Mouse (Mus musculus): ENCODE measurements at regions not wholly inside any gene's neighbourhood (a gene's known extent, or its start where the extent isn't known, plus 50 kb on each side); places are given as distances from the start of the nearest gene placed in this dataset.

- DNase-seq (ENCODE audit: low spot score in 2 of 2) = peak in 1 of 2 experiments; percentile 46
These were observed 264.0 kb upstream of the Cadm1 start for GRCm38 (mm10) chr9:47265946-47266490.

GRCm38 (mm10) chr9:47276303-47277005, 253.5 kb upstream of the Cadm1 start:
- peak; percentile 7 to 40 for DNase-seq (ENCODE audit: low spot score in 2 of 2)

- peak in 1 of 2 experiments; percentile 9 for DNase-seq (ENCODE audit: low spot score in 2 of 2)
These were observed 250.6 kb upstream of the Cadm1 start for GRCm38 (mm10) chr9:47279410-47279809.

- DNase-seq (ENCODE audit: low spot score in 2 of 2) = peak; percentile 17 to 36
These were observed 249.8 kb upstream of the Cadm1 start for GRCm38 (mm10) chr9:47280146-47280545.

- no peak for DNase-seq (ENCODE audit: low spot score in 2 of 2)
These were observed 249.4 kb upstream of the Cadm1 start for GRCm38 (mm10) chr9:47280598-47280997.

GRCm38 (mm10) chr9:47283746-47284455, 246.1 kb upstream of the Cadm1 start:
- no peak for DNase-seq (ENCODE audit: low spot score in 2 of 2)

- DNase-seq (ENCODE audit: low spot score in 2 of 2) = no peak
These were observed 242.8 kb upstream of the Cadm1 start for GRCm38 (mm10) chr9:47286930-47287722.

GRCm38 (mm10) chr9:47288587-47289199, 241.3 kb upstream of the Cadm1 start:
- DNase-seq (ENCODE audit: low spot score in 2 of 2) = no peak

- DNase-seq (ENCODE audit: low spot score in 2 of 2) = no peak
These were observed 229.3 kb upstream of the Cadm1 start for GRCm38 (mm10) chr9:47300633-47301032.

GRCm38 (mm10) chr9:47307125-47307751, 222.7 kb upstream of the Cadm1 start:
- DNase-seq (ENCODE audit: low spot score in 2 of 2) = no peak

- no peak for DNase-seq (ENCODE audit: low spot score in 2 of 2)
These were observed 222.0 kb upstream of the Cadm1 start for GRCm38 (mm10) chr9:47307752-47308500.

GRCm38 (mm10) chr9:47313433-47313832, 216.5 kb upstream of the Cadm1 start:
- no peak for DNase-seq (ENCODE audit: low spot score in 2 of 2)

- DNase-seq (ENCODE audit: low spot score in 2 of 2) = no peak
These were observed 215.7 kb upstream of the Cadm1 start for GRCm38 (mm10) chr9:47314236-47314635.

GRCm38 (mm10) chr9:47320345-47320744, 209.6 kb upstream of the Cadm1 start:
- no peak for DNase-seq (ENCODE audit: low spot score in 2 of 2)

- no peak for DNase-seq (ENCODE audit: low spot score in 2 of 2)
These were observed 208.7 kb upstream of the Cadm1 start for GRCm38 (mm10) chr9:47321106-47321789.

GRCm38 (mm10) chr9:47322293-47322692, 207.7 kb upstream of the Cadm1 start:
- no peak for DNase-seq (ENCODE audit: low spot score in 2 of 2)

- DNase-seq (ENCODE audit: low spot score in 2 of 2) = no peak
These were observed 206.9 kb upstream of the Cadm1 start for GRCm38 (mm10) chr9:47323051-47323450.

- DNase-seq (ENCODE audit: low spot score in 2 of 2) = no peak
These were observed 202.4 kb upstream of the Cadm1 start for GRCm38 (mm10) chr9:47327575-47327974.

GRCm38 (mm10) chr9:47332929-47333328, 197.0 kb upstream of the Cadm1 start:
- peak in 1 of 2 experiments; percentile 6 for DNase-seq (ENCODE audit: low spot score in 2 of 2)

GRCm38 (mm10) chr9:47338221-47338620, 191.8 kb upstream of the Cadm1 start:
- no peak for DNase-seq (ENCODE audit: low spot score in 2 of 2)
